Mouse (Mus musculus) MEL (cell line): ENCODE measurements around the gene Sigmar1. TPM values are rescaled to one million over a fixed set of nuclear protein-coding genes. Genes with fewer than 3 reads are reported as not detected.
A peak's percentile ranks its signal among the peaks of the same experiment; 100 is the strongest.

Experiments
- DNase-seq: peaks from one replicate; pipeline ENCODE4 v3.0.0; 2011; ENCODE audit warnings: low read depth, low spot score
- H3K27ac ChIP-seq: 2 replicates; pipeline ENCODE4 v1.5.1; 2012; ENCODE audit warnings: low read depth, mild to moderate bottlenecking, control low read depth, low read length, moderate library complexity; ENCODE audit not compliant: control insufficient read depth
- H3K27me3 ChIP-seq, 2 experiments: fragments of 150-350 bp in 1 of 2; sonication (generic) in 1 of 2; 2 replicates each; pipeline ENCODE4 v1.6.1; 2012; ENCODE audit warnings: low read length in 2 of 2, mild to moderate bottlenecking in 2 of 2, improper control_type of control experiment in 1 of 2, moderate library complexity in 1 of 2; ENCODE audit not compliant: insufficient read depth in 2 of 2, control insufficient read depth in 1 of 2
- H3K36me3 ChIP-seq, 2 experiments: 2 replicates each; pipeline ENCODE4 v1.6.1; 2012 to 2014; ENCODE audit warnings: low read length in 2 of 2, improper control_type of control experiment in 1 of 2, inconsistent platforms in 1 of 2, mild to moderate bottlenecking in 1 of 2; ENCODE audit not compliant: insufficient read depth in 2 of 2, control insufficient read depth in 1 of 2
- H3K4me1 ChIP-seq, 2 experiments: fragments of 150-350 bp in 1 of 2; sonication (generic) in 1 of 2; 2 replicates each; pipeline ENCODE4 v1.6.1; 2012; ENCODE audit warnings: low read length in 2 of 2, improper control_type of control experiment in 1 of 2, mild to moderate bottlenecking in 1 of 2; ENCODE audit not compliant: insufficient read depth in 2 of 2, control insufficient read depth in 1 of 2
- H3K4me3 ChIP-seq, 2 experiments: fragments of 150-350 bp in 1 of 2; sonication (generic) in 1 of 2; 2 replicates each; pipeline ENCODE4 v1.5.1; 2012; ENCODE audit warnings: low read depth in 2 of 2, low read length in 2 of 2, mild to moderate bottlenecking in 2 of 2, moderate library complexity in 2 of 2, control low read depth in 1 of 2, improper control_type of control experiment in 1 of 2; ENCODE audit not compliant: control insufficient read depth in 1 of 2, insufficient read depth in 1 of 2
- H3K79me2 ChIP-seq: 2 replicates; pipeline ENCODE4 v1.6.1; 2012; ENCODE audit warnings: mild to moderate bottlenecking, low read length, moderate library complexity; ENCODE audit not compliant: control insufficient read depth, poor library complexity, insufficient read depth
- H3K9ac ChIP-seq: 2 replicates; pipeline ENCODE4 v1.6.1; 2012; ENCODE audit warnings: low read depth, mild to moderate bottlenecking, control low read depth, low read length, moderate library complexity; ENCODE audit not compliant: control insufficient read depth, poor library complexity, severe bottlenecking
- H3K9me3 ChIP-seq: fragments of 150-350 bp; sonication (generic); replicated peaks from 2 replicates; pipeline ENCODE4 v1.6.1; 2012; ENCODE audit warnings: mild to moderate bottlenecking, low read length, improper control_type of control experiment, moderate library complexity; ENCODE audit not compliant: insufficient read depth
- BHLHE40 ChIP-seq: IDR thresholded peaks from 2 replicates; pipeline ENCODE4 v1.6.1; 2012; ENCODE audit warnings: low read depth, mild to moderate bottlenecking, inconsistent platforms, low read length, improper control_type of control experiment, borderline replicate concordance
- CHD2 ChIP-seq: IDR thresholded peaks from 2 replicates; pipeline ENCODE4 v1.6.1; 2011; ENCODE audit warnings: low read length, improper control_type of control experiment
- CTCF ChIP-seq, 3 experiments: IDR thresholded peaks in 2 of 3; conservative IDR thresholded peaks in 1 of 3; 2 replicates each; pipeline ENCODE4 v1.5.1; 2011 to 2012; ENCODE audit warnings: low read length in 3 of 3, low read depth in 2 of 3, mild to moderate bottlenecking in 2 of 3, improper control_type of control experiment in 1 of 3, inconsistent platforms in 1 of 3, mixed read lengths in 1 of 3, moderate library complexity in 1 of 3; ENCODE audit not compliant: control insufficient read depth in 1 of 3, insufficient read depth in 1 of 3, poor library complexity in 1 of 3, severe bottlenecking in 1 of 3
- ELF1 ChIP-seq: IDR thresholded peaks from 2 replicates; pipeline ENCODE4 v1.6.1; 2014; ENCODE audit warnings: low read depth, mild to moderate bottlenecking, inconsistent platforms, low read length, improper control_type of control experiment, moderate library complexity
- ETS1 ChIP-seq: IDR thresholded peaks from 2 replicates; pipeline ENCODE4 v1.6.1; 2012; ENCODE audit warnings: low read depth, mild to moderate bottlenecking, inconsistent platforms, low read length, improper control_type of control experiment, moderate library complexity
- GABPA ChIP-seq: IDR thresholded peaks from 2 replicates; pipeline ENCODE4 v1.6.1; 2012; ENCODE audit warnings: low read depth, mild to moderate bottlenecking, inconsistent platforms, low read length, improper control_type of control experiment, moderate library complexity
- HCFC1 ChIP-seq: IDR thresholded peaks from 2 replicates; pipeline ENCODE4 v1.6.1; 2012; ENCODE audit warnings: low read depth, mild to moderate bottlenecking, inconsistent platforms, low read length, improper control_type of control experiment, moderate library complexity
- MAX ChIP-seq: IDR thresholded peaks from 2 replicates; pipeline ENCODE4 v1.6.1; 2011; ENCODE audit warnings: low read length, improper control_type of control experiment
- MAZ ChIP-seq: IDR thresholded peaks from 2 replicates; pipeline ENCODE4 v1.6.1; 2012; ENCODE audit warnings: low read depth, mild to moderate bottlenecking, inconsistent platforms, low read length, improper control_type of control experiment
- MEF2A ChIP-seq: IDR thresholded peaks from 2 replicates; pipeline ENCODE4 v1.6.1; 2014; ENCODE audit warnings: low read depth, mild to moderate bottlenecking, inconsistent platforms, low read length, improper control_type of control experiment; ENCODE audit not compliant: poor library complexity, insufficient replicate concordance, severe bottlenecking; ENCODE audit errors: extremely low read depth
- MXI1 ChIP-seq: IDR thresholded peaks from 2 replicates; pipeline ENCODE4 v1.6.1; 2011; ENCODE audit warnings: mild to moderate bottlenecking, low read depth, low read length, improper control_type of control experiment
- NELFE ChIP-seq: IDR thresholded peaks from 2 replicates; pipeline ENCODE4 v1.6.1; 2011; ENCODE audit warnings: low read depth, low read length, improper control_type of control experiment
- NRF1 ChIP-seq: IDR thresholded peaks from 2 replicates; pipeline ENCODE4 v1.6.1; 2014; ENCODE audit warnings: low read depth, mild to moderate bottlenecking, inconsistent platforms, low read length, improper control_type of control experiment, moderate library complexity; ENCODE audit not compliant: poor library complexity, insufficient read depth, severe bottlenecking
- POLR2A ChIP-seq, 2 experiments: IDR thresholded peaks; 2 replicates each; pipeline ENCODE4 v1.6.1; 2011 to 2012; ENCODE audit warnings: low read length in 2 of 2, mild to moderate bottlenecking in 2 of 2, control low read depth in 1 of 2, improper control_type of control experiment in 1 of 2, low read depth in 1 of 2, moderate library complexity in 1 of 2; ENCODE audit not compliant: control insufficient read depth in 1 of 2, insufficient read depth in 1 of 2, poor library complexity in 1 of 2
- POLR2AphosphoS2 ChIP-seq: IDR thresholded peaks from 2 replicates; pipeline ENCODE4 v1.6.1; 2011; ENCODE audit warnings: low read length, improper control_type of control experiment
- POLR2AphosphoS5 ChIP-seq: IDR thresholded peaks from 2 replicates; pipeline ENCODE4 v1.6.1; 2012; ENCODE audit warnings: low read depth, borderline replicate concordance, mild to moderate bottlenecking, inconsistent platforms, low read length, moderate library complexity, mixed read lengths
- RAD21 ChIP-seq: IDR thresholded peaks from 2 replicates; pipeline ENCODE4 v1.6.1; 2011; ENCODE audit warnings: mild to moderate bottlenecking, low read depth, low read length, improper control_type of control experiment
- SIN3A ChIP-seq: IDR thresholded peaks from 2 replicates; pipeline ENCODE4 v1.6.1; 2012; ENCODE audit warnings: low read length, improper control_type of control experiment, inconsistent platforms
- SMC3 ChIP-seq: IDR thresholded peaks from 2 replicates; pipeline ENCODE4 v1.6.1; 2011; ENCODE audit warnings: low read depth, low read length, improper control_type of control experiment
- TAL1 ChIP-seq: IDR thresholded peaks from 2 replicates; pipeline ENCODE4 v1.6.1; 2012; ENCODE audit warnings: mild to moderate bottlenecking, inconsistent platforms, low read length, moderate library complexity, mixed read lengths
- TBP ChIP-seq: IDR thresholded peaks from 2 replicates; pipeline ENCODE4 v1.8.0; 2011; ENCODE audit warnings: low read depth, low read length, improper control_type of control experiment
- TCF12 ChIP-seq: IDR thresholded peaks from 2 replicates; pipeline ENCODE4 v1.6.1; 2014; ENCODE audit warnings: low read depth, mild to moderate bottlenecking, inconsistent platforms, low read length, improper control_type of control experiment, moderate library complexity
- UBTF ChIP-seq: IDR thresholded peaks from 2 replicates; pipeline ENCODE4 v1.6.1; 2012; ENCODE audit warnings: low read depth, mild to moderate bottlenecking, inconsistent platforms, low read length, improper control_type of control experiment, moderate library complexity, borderline replicate concordance; ENCODE audit not compliant: insufficient read depth
- USF1 ChIP-seq: IDR thresholded peaks from 2 replicates; pipeline ENCODE4 v1.6.1; 2014; ENCODE audit warnings: low read depth, mild to moderate bottlenecking, inconsistent platforms, low read length, improper control_type of control experiment, moderate library complexity
- ZC3H11A ChIP-seq: IDR thresholded peaks from 2 replicates; pipeline ENCODE4 v1.6.1; 2012; ENCODE audit warnings: low read depth, mild to moderate bottlenecking, inconsistent platforms, low read length, improper control_type of control experiment
- ZKSCAN1 ChIP-seq: IDR thresholded peaks from 2 replicates; pipeline ENCODE4 v1.6.1; 2012; ENCODE audit warnings: low read depth, mild to moderate bottlenecking, inconsistent platforms, low read length, improper control_type of control experiment, moderate library complexity
- ZMIZ1 ChIP-seq: IDR thresholded peaks from 2 replicates; pipeline ENCODE4 v1.6.1; 2012; ENCODE audit warnings: low read depth, mild to moderate bottlenecking, inconsistent platforms, low read length, improper control_type of control experiment, moderate library complexity
- ZNF384 ChIP-seq: IDR thresholded peaks from 2 replicates; pipeline ENCODE4 v1.6.1; 2012; ENCODE audit warnings: low read depth, mild to moderate bottlenecking, inconsistent platforms, low read length, improper control_type of control experiment
- polyA plus RNA-seq, 2 experiments: library from polyadenylated mRNA; stranded (reverse) in 1 of 2; unstranded in 1 of 2; fragments of >175 nt in 1 of 2; fragments of >200 nt in 1 of 2; gene quantifications; 2 replicates each; pipeline versions ENCODE4 v1.2.1 to v1.2.4; 2012; ENCODE audit warnings: low replicate concordance in 2 of 2, low read depth in 1 of 2; ENCODE audit not compliant: insufficient read length in 2 of 2, insufficient read depth in 1 of 2, missing spikeins in 1 of 2
- total RNA-seq: library from RNA; depleted of rRNA; stranded (reverse); fragments of 300-350 nt; gene quantifications from 2 replicates; pipeline ENCODE4 v1.2.3, GENCODE M21; 2012

The Sigmar1 gene
- total and polyA plus RNA-seq, 3 experiments: 80.1 to 190 (median 112) TPM

GRCm38 (mm10) chr4:41726826-41727621, 28.9 kb downstream of the Sigmar1 start:
- peaks cover 0 to 8% of the 10 kb centered on the region in 2 experiments; a peak in 1 of 4 replicates for H3K36me3 ChIP-seq
- H3K79me2 ChIP-seq: peaks cover 6% of the 10 kb centered on the region
- H3K4me1 ChIP-seq: peaks cover 3 to 10% of the 10 kb centered on the region in 2 experiments; a peak in 2 of 4 replicates
- TF ChIP-seq GABPA: no peak
- H3K4me3 ChIP-seq: no peak overlapping the region
- no peak for DNase-seq
- H3K27ac ChIP-seq: no peak overlapping the region
- peaks cover 6 to 18% of the 10 kb centered on the region in 2 experiments; a peak in 3 of 4 replicates for H3K27me3 ChIP-seq
- no peaks in the 10 kb centered on the region for H3K9me3 ChIP-seq
- no peak overlapping the region for H3K9ac ChIP-seq

GRCm38 (mm10) chr4:41722918-41723351, 33.0 kb downstream of the Sigmar1 start, which contains the start of gene Dctn3:
Dctn3 (minus strand) TSS chr4:41723170.
- DNase-seq: peak; percentile 97
- Histone ChIP-seq H3K4me1 (peaks cover 5 to 14% of the 10 kb centered on the region in 2 experiments; a peak in 3 of 4 replicates), H3K9me3 (no peaks in the 10 kb centered on the region), H3K27ac (no peak within 1 kb of the TSS), H3K4me3 (peak within 1 kb of the TSS; percentile 66 to 76), H3K27me3 (no peaks in the 10 kb centered on the region), H3K9ac (peak within 1 kb of the TSS; percentile 85), H3K79me2 (peaks cover 9% of the 10 kb centered on the region), H3K36me3 (peaks cover 0 to 12% of the 10 kb centered on the region in 2 experiments; a peak in 1 of 4 replicates)
- no peak for TF ChIP-seq BHLHE40
- TF ChIP-seq ZNF384: no peak
- TF ChIP-seq ETS1: no peak
- TF ChIP-seq ZC3H11A: no peak
- no peak for TF ChIP-seq USF1
- TF ChIP-seq RAD21: no peak
- TF ChIP-seq TBP: peak; percentile 81
- TF ChIP-seq GABPA: no peak
- TF ChIP-seq SIN3A: peak; percentile 96
- TF ChIP-seq ELF1: peak; percentile 99
- TF ChIP-seq SMC3: no peak
- no peak for TF ChIP-seq CHD2
- TF ChIP-seq POLR2AphosphoS2: peak; percentile 79; the same call in 1 of the 2 replicates
- TF ChIP-seq NRF1: no peak
- TF ChIP-seq MXI1: peak; percentile 54
- TF ChIP-seq MAZ: no peak
- TF ChIP-seq MAX: no peak
- TF ChIP-seq TCF12: peak; percentile 31; the same call in 1 of the 2 replicates
- TF ChIP-seq POLR2A (IDR thresholded peaks at IDR 0.05; ENCODE audit: control insufficient read depth in 1 of 2, insufficient read depth in 1 of 2, low read depth in 1 of 2, low read length in 2 of 2, poor library complexity in 1 of 2): peak; percentile 85 to 87
- no peak for TF ChIP-seq TAL1
- TF ChIP-seq UBTF: no peak
- TF ChIP-seq ZMIZ1: peak; percentile 86
- no peak for TF ChIP-seq POLR2AphosphoS5
- TF ChIP-seq MEF2A: no peak
- peak; percentile 89 for TF ChIP-seq HCFC1
- no peak for TF ChIP-seq ZKSCAN1
- no peak for TF ChIP-seq CTCF (IDR thresholded peaks at IDR 0.05 in 2 of 3, conservative IDR thresholded peaks at IDR 0.05 in 1 of 3; ENCODE audit: control insufficient read depth in 1 of 3, insufficient read depth in 1 of 3, low read depth in 2 of 3, low read length in 3 of 3, poor library complexity in 1 of 3, severe bottlenecking in 1 of 3)
- peak; percentile 90 for TF ChIP-seq NELFE
